Mouse (Mus musculus) liver, embryonic 14.5 days (tissue): Measurements from ENCODE around the gene Rin3. TPM values are rescaled to one million over a fixed set of nuclear protein-coding genes. Genes with fewer than 3 reads are reported as not detected.

Experiments
- ATAC-seq: fragments of 200-750 bp; cut with Nextera tagmentation; 2 replicates; pipeline ENCODE4 v1.8.0; 2017; ENCODE audit warnings: moderate number of reproducible peaks, mild to moderate bottlenecking, moderate library complexity; ENCODE audit not compliant: insufficient read depth
- DNase-seq, 3 experiments: peaks; one replicate each; pipeline ENCODE4 v3.0.0-alpha.2; 2012 to 2013; ENCODE audit warnings: low read depth in 3 of 3, low spot score in 3 of 3
- H3K27ac ChIP-seq: fragments of 300-500 bp; sonication (generic); 2 replicates; pipeline ENCODE4 v1.5.1; 2014; ENCODE audit warnings: moderate library complexity, mild to moderate bottlenecking, control low read depth, inconsistent platforms
- H3K27me3 ChIP-seq: fragments of 300-500 bp; sonication (generic); 2 replicates; pipeline ENCODE4 v1.6.1; 2014; ENCODE audit warnings: mild to moderate bottlenecking, low read length, moderate library complexity; ENCODE audit not compliant: control insufficient read depth, insufficient read depth
- H3K36me3 ChIP-seq: fragments of 300-500 bp; sonication (generic); replicated peaks from 2 replicates; pipeline ENCODE4 v1.6.1; 2014; ENCODE audit warnings: low read depth; ENCODE audit not compliant: control insufficient read depth, insufficient read depth
- H3K4me1 ChIP-seq, 2 experiments: fragments of 200-500 bp in 1 of 2; fragments of 300-500 bp in 1 of 2; sonication (generic) in 1 of 2; replicated peaks; 2 replicates each; pipeline ENCODE4 v1.6.1; 2012 to 2014; ENCODE audit warnings: antibody characterized with exemption in 1 of 2, inconsistent platforms in 1 of 2, low read length in 1 of 2; ENCODE audit not compliant: control insufficient read depth in 2 of 2, insufficient read depth in 2 of 2
- H3K4me2 ChIP-seq: fragments of 300-500 bp; sonication (generic); 2 replicates; pipeline ENCODE4 v1.6.1; 2014; ENCODE audit warnings: low read depth, mild to moderate bottlenecking, control low read depth, moderate library complexity
- H3K4me3 ChIP-seq, 2 experiments: fragments of 200-500 bp in 1 of 2; fragments of 300-500 bp in 1 of 2; sonication (generic) in 1 of 2; 2 replicates each; pipeline ENCODE4 v1.5.1; 2012 to 2014; ENCODE audit warnings: low read depth in 2 of 2, low read length in 2 of 2, mild to moderate bottlenecking in 2 of 2, control low read depth in 1 of 2, inconsistent platforms in 1 of 2, moderate library complexity in 1 of 2; ENCODE audit not compliant: insufficient read depth in 1 of 2
- H3K9ac ChIP-seq: fragments of 300-500 bp; sonication (generic); replicated peaks from 2 replicates; pipeline ENCODE4 v1.6.1; 2014; ENCODE audit warnings: mild to moderate bottlenecking, control low read depth, moderate library complexity
- H3K9me3 ChIP-seq: fragments of 300-500 bp; sonication (generic); 2 replicates; pipeline ENCODE4 v1.6.1; 2016; ENCODE audit warnings: low read length, mixed read lengths; ENCODE audit not compliant: control insufficient read depth
- CTCF ChIP-seq: IDR thresholded peaks from 2 replicates; pipeline ENCODE4 v1.5.1; 2016; ENCODE audit warnings: antibody characterized with exemption, low read depth, control low read depth
- EP300 ChIP-seq: IDR thresholded peaks from 2 replicates; pipeline ENCODE4 v1.6.1; 2016; ENCODE audit warnings: antibody characterized with exemption, low read depth
- WGBS: fragments of 180-500 bp; shearing (Covaris S2); extraction: QIAGEN DNeasy Blood & Tissue Kit; methylation state at CpG from one replicate; pipeline ENCODE4 v1.1.7; 2014; ENCODE audit not compliant: insufficient replicate concordance; 5-methylcytosine and 5-hydroxymethylcytosine counted together
- polyA plus RNA-seq, 2 experiments: library from polyadenylated mRNA; depleted of rRNA in 1 of 2; stranded (reverse) in 1 of 2; unstranded in 1 of 2; fragments of >200 nt; fragmentation: Nextera tagmentation in 1 of 2; extraction: Ambion mirVana in 1 of 2; gene quantifications; 2 replicates each; pipeline versions ENCODE4 v1.2.1 to v1.2.3; 2012 to 2014

The Rin3 gene
- polyA plus RNA-seq, 2 experiments: 3.1 to 4.5 TPM

DNA sequence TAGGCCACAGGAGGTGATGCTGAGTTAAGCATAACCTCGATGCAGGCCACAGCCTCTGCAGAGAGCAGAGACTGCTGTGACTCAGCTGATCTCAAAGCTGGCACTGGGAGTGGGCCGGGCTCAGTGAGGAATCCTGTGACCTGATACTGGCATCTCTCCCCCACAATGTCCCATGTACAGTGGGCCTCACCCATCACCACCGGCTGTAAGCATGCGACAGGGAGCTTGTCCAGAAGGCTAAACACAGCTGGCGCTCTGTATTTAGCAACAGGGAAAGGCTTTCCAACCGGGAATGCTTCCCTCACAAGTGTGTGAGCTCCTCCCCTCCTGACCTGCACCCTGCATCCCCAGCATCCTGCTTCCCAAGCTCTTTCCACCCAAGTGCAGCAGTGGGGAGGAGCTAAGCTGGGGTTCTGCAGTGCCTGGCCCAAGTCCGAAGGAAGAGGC, 133.6 kb downstream of the Rin3 start:
- WGBS: 52% methylated on average over 7 of the region's 7 CpGs
- TF ChIP-seq EP300 (no peak), CTCF (no peak)
- peaks cover 7 to 17% of the 10 kb centered on the region in 2 experiments for H3K4me1 ChIP-seq
- H3K9ac ChIP-seq: no peak overlapping the region
- H3K4me3 ChIP-seq: no peak overlapping the region
- ATAC-seq: 0 out of 2 replicates have a peak, but pooled peaks have one; percentile 21
- no peak for DNase-seq
- H3K27ac ChIP-seq: no peak overlapping the region
- H3K9me3 ChIP-seq: no peaks in the 10 kb centered on the region
- no peak overlapping the region for H3K4me2 ChIP-seq
- H3K27me3 ChIP-seq: no peaks in the 10 kb centered on the region
- no peaks in the 10 kb centered on the region for H3K36me3 ChIP-seq

- Histone ChIP-seq H3K9ac (no peak overlapping the region), H3K27ac (no peak overlapping the region), H3K36me3 (no peaks in the 10 kb centered on the region), H3K27me3 (no peaks in the 10 kb centered on the region), H3K4me3 (no peak overlapping the region), H3K9me3 (no peaks in the 10 kb centered on the region), H3K4me1 (peaks cover 7 to 17% of the 10 kb centered on the region in 2 experiments), H3K4me2 (no peak overlapping the region)
- TF ChIP-seq CTCF: no peak
- TF ChIP-seq EP300: no peak
- ATAC-seq: no peak
- WGBS: 63% methylated on average over 7 of the region's 7 CpGs
- DNase-seq: no peak
Measured at GRCm38 (mm10) chr12:102416955-102417510, 134.2 kb downstream of the Rin3 start.

DNA sequence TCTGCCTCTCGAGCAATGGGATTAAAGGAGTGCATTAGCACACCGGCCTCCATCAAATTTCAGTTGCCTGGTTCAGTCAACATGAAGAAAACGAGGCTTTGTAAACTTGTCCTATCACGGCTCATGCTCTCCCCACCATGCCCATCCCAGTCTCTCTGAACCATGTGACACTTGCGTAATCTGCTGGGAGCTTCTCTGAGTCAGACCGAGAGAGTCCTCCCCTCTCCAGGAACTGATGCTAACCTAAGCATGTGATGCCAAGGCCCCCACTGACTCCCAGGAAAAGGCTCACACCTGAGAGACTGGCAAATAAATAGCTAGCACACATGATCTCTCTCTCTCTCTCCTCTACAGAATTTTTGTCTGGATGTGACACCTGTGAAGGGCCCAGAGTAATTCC, 134.9 kb downstream of the Rin3 start:
- TF ChIP-seq EP300 (no peak), CTCF (no peak)
- H3K4me2 ChIP-seq: no peak overlapping the region
- H3K36me3 ChIP-seq: no peaks in the 10 kb centered on the region
- DNase-seq (no peak), ATAC-seq (no peak)
- H3K9ac ChIP-seq: no peak overlapping the region
- 61% methylated on average over 6 of the region's 6 CpGs for WGBS
- H3K27me3 ChIP-seq: no peaks in the 10 kb centered on the region
- no peaks in the 10 kb centered on the region for H3K9me3 ChIP-seq
- peaks cover 7 to 21% of the 10 kb centered on the region in 2 experiments for H3K4me1 ChIP-seq
- H3K27ac ChIP-seq: no peak overlapping the region
- no peak overlapping the region for H3K4me3 ChIP-seq

DNA sequence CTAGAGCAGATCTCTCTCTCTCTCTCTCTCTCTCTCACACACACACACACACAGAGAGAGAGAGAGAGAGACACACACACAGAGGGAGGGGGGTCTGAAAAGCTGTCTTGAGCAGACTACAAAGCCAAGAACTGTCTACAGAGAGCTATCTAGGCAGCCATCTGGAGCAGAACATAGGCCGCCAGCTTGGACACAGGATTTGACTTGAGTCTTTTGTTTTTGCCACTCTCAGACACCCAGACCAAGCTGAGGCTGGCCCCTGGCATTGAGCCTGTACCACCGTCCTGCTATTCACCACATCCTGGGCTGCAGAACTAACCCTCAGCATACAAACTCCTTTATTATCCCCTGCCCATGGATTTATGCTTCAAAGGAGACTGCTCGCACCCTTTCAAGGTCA, 136.7 kb downstream of the Rin3 start:
- Histone ChIP-seq H3K27ac (no peak overlapping the region), H3K4me1 (peaks cover 7 to 23% of the 10 kb centered on the region in 2 experiments), H3K27me3 (no peaks in the 10 kb centered on the region), H3K36me3 (no peaks in the 10 kb centered on the region), H3K9me3 (no peaks in the 10 kb centered on the region), H3K9ac (no peak overlapping the region), H3K4me3 (no peak overlapping the region), H3K4me2 (no peak overlapping the region)
- 42% methylated on average over 3 of the region's 3 CpGs for WGBS
- DNase-seq: no peak
- no peak for ATAC-seq
- TF ChIP-seq CTCF: no peak
- no peak for TF ChIP-seq EP300

DNA sequence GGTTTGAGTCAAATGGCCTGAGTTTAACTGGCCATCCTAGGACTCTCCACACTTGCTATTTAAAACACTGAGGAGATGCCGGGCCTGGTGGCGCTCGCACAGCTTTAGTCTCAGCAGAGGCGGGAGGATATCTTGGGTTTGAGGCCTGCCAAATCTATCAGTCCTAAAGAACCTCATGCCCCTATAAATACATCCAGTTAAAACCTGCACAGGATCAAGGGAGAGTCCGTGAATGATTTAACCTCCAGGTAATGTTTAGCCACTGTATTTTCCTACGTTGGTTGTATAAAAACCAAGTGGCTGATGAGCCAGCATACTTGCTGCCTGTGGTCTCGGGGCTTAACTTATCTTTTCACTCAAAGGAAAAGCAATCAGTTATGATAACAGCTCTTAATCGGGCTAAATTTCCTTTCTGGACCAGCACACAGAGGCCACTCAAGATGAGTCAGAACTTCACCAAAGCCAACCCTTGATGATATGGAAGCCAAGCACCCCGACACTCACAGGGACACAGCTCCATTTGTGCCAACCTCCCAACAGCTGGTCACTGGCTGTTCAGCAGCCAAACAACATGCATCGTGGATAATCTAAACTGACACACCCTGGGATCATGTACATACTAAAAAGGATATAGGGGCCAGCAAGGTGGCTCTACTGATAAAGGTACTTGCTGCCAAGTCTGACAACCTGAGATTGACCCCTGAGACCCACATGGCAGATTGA, 137.5 kb downstream of the Rin3 start:
- no peaks in the 10 kb centered on the region for H3K27me3 ChIP-seq
- peak overlapping the region; percentile 21; the same call in 1 of the 2 replicates for H3K4me2 ChIP-seq
- peak; percentile 82 for ATAC-seq

More for the DNA sequence above, 137.5 kb downstream of the Rin3 start:
- WGBS: 32% methylated on average over 10 of the region's 10 CpGs
- Histone ChIP-seq H3K4me3 (no peak overlapping the region), H3K9ac (no peak overlapping the region), H3K9me3 (no peaks in the 10 kb centered on the region), H3K4me1 (peaks cover 7 to 29% of the 10 kb centered on the region in 2 experiments), H3K36me3 (no peaks in the 10 kb centered on the region), H3K27ac (no peak overlapping the region)
- TF ChIP-seq EP300 (peak; percentile 84), CTCF (no peak)
- peak; percentile 50 to 86 (median 71) for DNase-seq
